Mouse (Mus musculus) testis, adult 2 months (tissue): ENCODE data around the gene Angptl1.

Experiments
- CTCF ChIP-seq: fragments of 200-500 bp; IDR thresholded peaks from 2 replicates; pipeline ENCODE4 v1.5.1; 2012; ENCODE audit warnings: low read depth, mild to moderate bottlenecking, inconsistent platforms, low read length, moderate library complexity; ENCODE audit not compliant: control insufficient read depth, insufficient read depth, insufficient replicate concordance
- POLR2A ChIP-seq: fragments of 200-500 bp; IDR thresholded peaks from 2 replicates; pipeline ENCODE4 v1.6.1; 2012; ENCODE audit warnings: low read depth, mild to moderate bottlenecking, inconsistent platforms, low read length, moderate library complexity; ENCODE audit not compliant: control insufficient read depth

DNA sequence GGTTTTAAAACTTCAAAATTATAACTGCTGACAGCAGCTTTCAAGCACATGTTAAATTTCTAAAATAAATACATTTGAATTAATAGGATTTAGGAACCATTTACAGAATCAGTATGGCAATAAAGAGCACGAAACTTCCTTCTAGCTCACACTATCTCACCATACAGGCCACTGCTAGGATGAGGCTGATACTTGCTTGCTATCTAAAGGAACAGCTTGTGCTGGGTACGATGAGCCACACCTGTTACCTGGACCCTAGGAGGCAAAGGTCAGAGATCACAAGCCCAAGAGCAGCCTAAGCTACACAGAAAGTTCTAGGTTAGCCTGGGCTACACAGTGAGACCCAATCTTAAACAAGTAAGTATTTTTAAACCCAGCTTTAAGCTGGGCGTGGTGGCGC lies 70.9 kb downstream of the Angptl1 start:
- TF ChIP-seq CTCF (no peak), POLR2A (no peak)
